Mouse (Mus musculus) kidney, postnatal 14 days (tissue): ENCODE results near the gene Fsd1l.

ENCODE experiments used
- DNase-seq: peaks from one replicate; pipeline ENCODE4 v3.0.0; 2022; ENCODE audit warnings: mixed read lengths

The Fsd1l gene

GRCm38 (mm10) chr4:53750391-53751120, 119.3 kb downstream of the Fsd1l start:
- peak; percentile 42 for DNase-seq
